In the genomic region with DNA sequence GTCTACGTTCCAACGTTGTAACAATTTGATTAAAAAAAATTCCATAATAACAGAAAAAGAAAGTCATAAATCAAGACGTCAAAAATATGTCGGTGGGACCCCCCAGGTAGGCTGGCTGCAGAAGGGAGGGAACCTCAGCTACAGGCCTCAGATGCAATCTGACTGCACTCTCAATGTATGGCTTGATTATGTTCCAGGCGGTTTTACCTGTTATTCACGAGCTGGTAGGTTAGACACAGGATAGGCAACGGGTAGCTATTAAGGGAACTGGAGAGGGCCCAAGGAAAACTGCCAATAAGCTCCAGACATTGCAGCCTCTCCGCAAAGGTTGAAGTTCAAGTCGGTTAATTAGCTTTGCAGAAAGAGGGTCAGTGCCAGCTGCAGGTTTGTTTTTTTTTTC, we compare ENCODE assay signal across 8 mouse cellular contexts. TPM values are rescaled to one million over a fixed set of nuclear protein-coding genes. Genes with fewer than 3 reads are reported as not detected.
DNase-seq lines count a peak whose midpoint lies in the region; ATAC-seq lines count a peak whose summit lies in the region.

No protein-coding gene starts in this region.

- H3K27ac ChIP-seq in embryonic facial prominence, embryonic 12.5 days, result no peak overlapping the region
- peak overlapping the region; percentile 57; the same call in 1 of the 2 replicates for H3K27ac ChIP-seq in intestine, embryonic 16.5 days (ENCODE audit: low read length)
- H3K27ac ChIP-seq in midbrain, embryonic 10.5 days (replicated peaks), result peak overlapping the region; percentile 94; the same call in 1 of the 2 replicates

- H3K9me3 ChIP-seq in embryonic facial prominence, embryonic 12.5 days, result no peaks in the 10 kb centered on the region
- no peaks in the 10 kb centered on the region for H3K9me3 ChIP-seq in intestine, embryonic 16.5 days (ENCODE audit: control insufficient read depth, low read length)
- no peaks in the 10 kb centered on the region for H3K9me3 ChIP-seq in midbrain, embryonic 10.5 days (replicated peaks)

- H3K4me1 ChIP-seq in embryonic facial prominence, embryonic 12.5 days, result peaks cover 25% of the 10 kb centered on the region
- peaks cover 11% of the 10 kb centered on the region for H3K4me1 ChIP-seq in intestine, embryonic 16.5 days (ENCODE audit: control insufficient read depth, insufficient read depth, low read length)
- H3K4me1 ChIP-seq in midbrain, embryonic 10.5 days, result peaks cover 63% of the 10 kb centered on the region

- H3K9ac ChIP-seq in embryonic facial prominence, embryonic 12.5 days, result 0 out of 2 replicates have a peak overlapping the region, but pooled peaks have one; percentile 89
- peak overlapping the region; percentile 90 for H3K9ac ChIP-seq in intestine, embryonic 16.5 days (ENCODE audit: low read depth, low read length)

- H3K4me3 ChIP-seq in embryonic facial prominence, embryonic 12.5 days, result peak overlapping the region; percentile 79
- peak overlapping the region; percentile 90 for H3K4me3 ChIP-seq in intestine, embryonic 16.5 days (ENCODE audit: low read length)
- peak overlapping the region; percentile 88 for H3K4me3 ChIP-seq in midbrain, embryonic 10.5 days

- H3K4me2 ChIP-seq in embryonic facial prominence, embryonic 12.5 days (replicated peaks), result peak overlapping the region; percentile 96
- peak overlapping the region; percentile 93 for H3K4me2 ChIP-seq in intestine, embryonic 16.5 days (ENCODE audit: low read depth, low read length)

- no peak for ATAC-seq in embryonic facial prominence, embryonic 12.5 days (ENCODE audit: insufficient number of reproducible peaks, insufficient read depth, low FRiP score, low TSS enrichment)
- ATAC-seq in intestine, embryonic 16.5 days, result peak; percentile 39

- DNase-seq in gastrocnemius, postnatal 25 days, result peak; percentile 48
- no peak for DNase-seq in gastrocnemius, postnatal 10 days
- DNase-seq in midbrain, embryonic 10.5 days (ENCODE audit: low spot score), result no peak
- no peak for DNase-seq in left cerebral cortex, adult 11 months (ENCODE audit: low spot score)
- no peak for DNase-seq in natural killer cell, adult 2 months (ENCODE audit: low spot score in 2 of 2)
- DNase-seq in ovary, postnatal 36 days (ENCODE audit: low spot score), result no peak

- WGBS in embryonic facial prominence, embryonic 12.5 days, result 10% methylated on average over 9 of the region's 9 CpGs
- 18% methylated on average over 9 of the region's 9 CpGs for WGBS in intestine, embryonic 16.5 days
- WGBS in midbrain, embryonic 10.5 days, result 29% methylated on average over 9 of the region's 9 CpGs

- H3K36me3 ChIP-seq in embryonic facial prominence, embryonic 12.5 days, result no peaks in the 10 kb centered on the region
- no peaks in the 10 kb centered on the region for H3K36me3 ChIP-seq in intestine, embryonic 16.5 days (ENCODE audit: control insufficient read depth, insufficient read depth, low read length)
- H3K36me3 ChIP-seq in midbrain, embryonic 10.5 days, result no peaks in the 10 kb centered on the region

- peaks cover 5% of the 10 kb centered on the region; the same call in 1 of the 2 replicates for H3K27me3 ChIP-seq in embryonic facial prominence, embryonic 12.5 days
- H3K27me3 ChIP-seq in intestine, embryonic 16.5 days (replicated peaks; ENCODE audit: control insufficient read depth, insufficient read depth, low read length), result no peaks in the 10 kb centered on the region
- H3K27me3 ChIP-seq in midbrain, embryonic 10.5 days (ENCODE audit: low read depth, poor library complexity, severe bottlenecking), result peaks cover 39% of the 10 kb centered on the region

RNA-seq across cellular contexts. Expression of a gene that starts 0.6 kb away (rescaled TPM):
- total RNA-seq in gastrocnemius, postnatal 25 days (2021), result 100 to 1,000 TPM; 124 to 197 TPM
- 100 to 1,000 TPM; 165 to 188 TPM for total RNA-seq in gastrocnemius, postnatal 10 days (2021)
- polyA plus RNA-seq in embryonic facial prominence, embryonic 12.5 days (2016; fragmentation: Nextera tagmentation; extraction: Ambion mirVana), result 83.1 and 88.7 TPM in 2 replicates
- polyA plus RNA-seq in intestine, embryonic 16.5 days (2015; fragmentation: Nextera tagmentation; extraction: Ambion mirVana), result 97.4 and 106 TPM in 2 replicates
- polyA plus RNA-seq in midbrain, embryonic 10.5 days (2016; fragmentation: Nextera tagmentation; extraction: Ambion mirVana), result 62.7 and 68.3 TPM in 2 replicates
